ENCODE assay signal across 17 mouse cellular contexts in genomic region chr17:91451711-91452110, GRCm38 (mm10).
DNase-seq lines count a peak whose midpoint lies in the region; ATAC-seq lines count a peak whose summit lies in the region.
"Had no signal": no experiment of that assay in that cellular context is flagged by ENCODE, and none has a peak within 500 bp of the region (broad histone marks: within the 10 kb centered on the region; RNA-seq: fewer than 3 reads in every experiment).

No protein-coding gene starts in this region.

- intact Hi-C loops in left cerebral cortex, postnatal 4 days (cut with DNase I), result no loop called here

- no peaks in the 10 kb centered on the region for H3K4me1 ChIP-seq in embryonic facial prominence, embryonic 10.5 days
- H3K4me1 ChIP-seq in kidney, embryonic 16.5 days (ENCODE audit: insufficient read depth, low read length), result no peaks in the 10 kb centered on the region
- H3K4me1 ChIP-seq: heart, embryonic 13.5 days; kidney, embryonic 15.5 days; liver, embryonic 15.5 days; stomach, embryonic 15.5 days had no signal

- DNase-seq in left cerebral cortex, adult 11 months (ENCODE audit: low spot score), result peak; percentile 19
- DNase-seq in left cerebral cortex, postnatal 4 days, result no peak
- peak; percentile 26 to 60 for DNase-seq in frontal cortex, adult 2 months (ENCODE audit: extremely low spot score in 1 of 2, low spot score in 1 of 2)
- DNase-seq in layer of hippocampus, adult 9-10 months (ENCODE audit: low spot score), result peak; percentile 1
- DNase-seq in right cerebral cortex, postnatal 25 days, result peak; percentile 11
- no peak for DNase-seq in embryonic facial prominence, embryonic 10.5 days (ENCODE audit: low spot score)
- DNase-seq: adrenal gland, adult 2 months; gastrocnemius, postnatal 25 days; lung, postnatal 36 days; thymus, postnatal 4 days had no signal

- ATAC-seq in kidney, embryonic 16.5 days (ENCODE audit: low FRiP score, low TSS enrichment), result no peak
- ATAC-seq: Patski had no signal

- no peak overlapping the region for H3K4me2 ChIP-seq in kidney, embryonic 16.5 days (replicated peaks; ENCODE audit: low read depth, low read length)
- H3K4me2 ChIP-seq: heart, embryonic 13.5 days; kidney, embryonic 15.5 days; liver, embryonic 15.5 days; stomach, embryonic 15.5 days had no signal

- H3K36me3 ChIP-seq in embryonic facial prominence, embryonic 10.5 days (replicated peaks), result no peaks in the 10 kb centered on the region
- no peaks in the 10 kb centered on the region for H3K36me3 ChIP-seq in kidney, embryonic 16.5 days (ENCODE audit: insufficient read depth, low read length)
- H3K36me3 ChIP-seq: heart, embryonic 13.5 days; kidney, embryonic 15.5 days; liver, embryonic 15.5 days; stomach, embryonic 15.5 days had no signal

- H3K27ac ChIP-seq in embryonic facial prominence, embryonic 10.5 days (replicated peaks), result no peak overlapping the region
- H3K27ac ChIP-seq in kidney, embryonic 16.5 days (ENCODE audit: low read length), result no peak overlapping the region
- H3K27ac ChIP-seq: heart, embryonic 13.5 days; kidney, embryonic 15.5 days; liver, embryonic 15.5 days; stomach, embryonic 15.5 days had no signal

- no peak overlapping the region for H3K4me3 ChIP-seq in embryonic facial prominence, embryonic 10.5 days
- H3K4me3 ChIP-seq in kidney, embryonic 16.5 days (ENCODE audit: low read length), result no peak overlapping the region
- H3K4me3 ChIP-seq: heart, embryonic 13.5 days; kidney, embryonic 15.5 days; liver, embryonic 15.5 days; stomach, embryonic 15.5 days had no signal

- no peaks in the 10 kb centered on the region for H3K9me3 ChIP-seq in embryonic facial prominence, embryonic 10.5 days
- H3K9me3 ChIP-seq in kidney, embryonic 16.5 days (ENCODE audit: low read length), result no peaks in the 10 kb centered on the region
- H3K9me3 ChIP-seq: heart, embryonic 13.5 days; kidney, embryonic 15.5 days; liver, embryonic 15.5 days; stomach, embryonic 15.5 days had no signal

- no peak overlapping the region for H3K9ac ChIP-seq in kidney, embryonic 16.5 days (replicated peaks; ENCODE audit: low read length)
- H3K9ac ChIP-seq: heart, embryonic 13.5 days; kidney, embryonic 15.5 days; liver, embryonic 15.5 days; stomach, embryonic 15.5 days had no signal

- H3K27me3 ChIP-seq in embryonic facial prominence, embryonic 10.5 days (replicated peaks; ENCODE audit: low read depth, poor library complexity, severe bottlenecking), result no peaks in the 10 kb centered on the region
- no peaks in the 10 kb centered on the region for H3K27me3 ChIP-seq in kidney, embryonic 16.5 days (ENCODE audit: insufficient read depth, low read length)
- H3K27me3 ChIP-seq: CH12.LX; heart, embryonic 13.5 days; kidney, embryonic 15.5 days; liver, embryonic 15.5 days; Patski; stomach, embryonic 15.5 days had no signal

Comparison
In these comparisons a context has a peak if more than half of its experiments do, and no peak if none do; other contexts are left out.
1. DNase-seq: peak in left cerebral cortex, adult 11 months (single experiment), frontal cortex, adult 2 months (2 of 2), layer of hippocampus, adult 9-10 months (single experiment) and right cerebral cortex, postnatal 25 days (single experiment); none in left cerebral cortex, postnatal 4 days (single experiment) and embryonic facial prominence, embryonic 10.5 days (single experiment).